Mouse (Mus musculus) lung, postnatal 0 days (tissue): Measurements from ENCODE around the gene Urm1. TPM values are rescaled to one million over a fixed set of nuclear protein-coding genes. Genes with fewer than 3 reads are reported as not detected.
A peak's percentile ranks its signal among the peaks of the same experiment; 100 is the strongest.
"Not testable (repeated sequence)": the region's sequence is repeated elsewhere in the genome, so short reads cannot be mapped to it uniquely, and the experiment has no call there.

Experiments
- ATAC-seq: fragments of 200-750 bp; cut with Nextera tagmentation; 2 replicates; pipeline ENCODE4 v1.8.0; 2017; ENCODE audit warnings: moderate library complexity
- DNase-seq: peaks from one replicate; pipeline ENCODE4 v3.0.0-alpha.2; 2016; ENCODE audit warnings: low spot score
- H3K27ac ChIP-seq: fragments of 300-500 bp; sonication (generic); 2 replicates; pipeline ENCODE4 v1.5.1; 2014; ENCODE audit warnings: antibody characterized with exemption, mild to moderate bottlenecking, low read length, mixed read lengths
- H3K27me3 ChIP-seq: fragments of 300-500 bp; sonication (generic); replicated peaks from 2 replicates; pipeline ENCODE4 v1.6.1; 2014; ENCODE audit warnings: low read length, mixed read lengths; ENCODE audit not compliant: insufficient read depth
- H3K36me3 ChIP-seq: fragments of 300-500 bp; sonication (generic); 2 replicates; pipeline ENCODE4 v1.6.1; 2014; ENCODE audit warnings: low read length, mixed read lengths; ENCODE audit not compliant: insufficient read depth
- H3K4me1 ChIP-seq: fragments of 300-500 bp; sonication (generic); 2 replicates; pipeline ENCODE4 v1.6.1; 2014; ENCODE audit warnings: antibody characterized with exemption, low read depth, low read length, mixed read lengths; ENCODE audit not compliant: insufficient read depth
- H3K4me2 ChIP-seq: fragments of 300-500 bp; sonication (generic); replicated peaks from 2 replicates; pipeline ENCODE4 v1.6.1; 2014; ENCODE audit warnings: low read depth, mild to moderate bottlenecking, low read length, moderate library complexity, mixed read lengths
- H3K4me3 ChIP-seq: fragments of 300-500 bp; sonication (generic); 2 replicates; pipeline ENCODE4 v1.5.1; 2014; ENCODE audit warnings: low read depth, low read length
- H3K9ac ChIP-seq: fragments of 300-500 bp; sonication (generic); replicated peaks from 2 replicates; pipeline ENCODE4 v1.6.1; 2014; ENCODE audit warnings: low read depth, mild to moderate bottlenecking
- H3K9me3 ChIP-seq: fragments of 300-500 bp; sonication (generic); 2 replicates; pipeline ENCODE4 v1.6.1; 2016; ENCODE audit warnings: low read length, mixed read lengths
- CTCF ChIP-seq: IDR thresholded peaks from 2 replicates; pipeline ENCODE4 v1.5.1; 2016; ENCODE audit warnings: antibody characterized with exemption, mild to moderate bottlenecking
- EP300 ChIP-seq: IDR thresholded peaks from 2 replicates; pipeline ENCODE4 v1.6.1; 2016; ENCODE audit warnings: antibody characterized with exemption, mild to moderate bottlenecking, control low read depth
- WGBS: fragments of 180-500 bp; shearing (Covaris S2); extraction: QIAGEN DNeasy Blood & Tissue Kit; methylation state at CpG from one replicate; pipeline ENCODE4 v1.1.7; 2014; 5-methylcytosine and 5-hydroxymethylcytosine counted together
- polyA plus RNA-seq: library from polyadenylated mRNA; unstranded; fragments of >200 nt; fragmentation: Nextera tagmentation; extraction: Ambion mirVana; gene quantifications from 2 replicates; pipeline ENCODE4 v1.2.1, GENCODE M21; 2015

The Urm1 gene
- polyA plus RNA-seq = 13.5 and 19.0 TPM in 2 replicates

DNA sequence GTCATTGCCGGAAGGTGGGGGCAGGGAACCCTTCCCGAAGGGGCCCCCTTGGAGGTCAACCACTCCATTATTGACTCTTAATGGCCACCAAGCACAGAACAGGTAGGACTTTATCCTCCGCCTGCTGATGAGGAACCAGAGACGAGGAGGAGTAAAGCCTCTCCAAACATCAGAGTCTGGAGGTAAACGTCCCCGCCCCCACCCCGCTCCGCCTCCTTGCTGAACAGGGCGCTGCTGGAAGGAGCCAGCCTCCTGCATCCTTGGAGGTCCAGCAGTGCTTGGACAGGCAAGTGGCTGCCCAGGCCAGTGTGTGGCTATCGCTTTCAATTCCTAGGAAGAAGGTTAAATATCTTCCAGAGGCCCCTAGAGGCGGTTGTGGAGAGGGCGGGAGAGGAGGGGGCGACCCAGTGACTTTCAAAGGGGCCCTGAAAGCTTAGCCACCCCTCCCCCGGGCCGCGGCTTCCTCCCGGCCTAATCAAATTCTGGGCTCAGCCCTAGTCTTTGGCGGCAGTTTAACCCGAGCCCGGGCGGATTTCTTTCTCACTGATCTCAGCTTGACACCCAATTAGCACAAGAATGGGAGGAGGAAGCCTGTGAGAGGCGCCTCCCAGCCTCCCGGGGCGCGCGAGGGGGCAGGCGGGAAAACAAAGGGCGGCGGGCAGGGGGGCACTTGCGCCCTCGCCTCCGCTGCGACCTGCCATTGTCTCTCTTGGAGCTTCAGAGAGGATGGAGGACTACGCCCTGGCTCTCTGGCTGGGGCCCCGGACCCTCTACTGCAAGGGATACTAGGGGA lies at the start of gene Urm1:
TSS of gene Urm1 (plus strand) at position 51 of the 793 bp plus-strand sequence.
- peak within 1 kb of the TSS; percentile 73 for H3K4me2 ChIP-seq
- no peaks in the 10 kb centered on the region for H3K36me3 ChIP-seq
- H3K4me1 ChIP-seq = no peaks in the 10 kb centered on the region; the same call in 1 of the 2 replicates
- TF ChIP-seq EP300 = no peak; the same call in 1 of the 2 replicates
- peak; percentile 12; the same call in 1 of the 2 replicates for TF ChIP-seq CTCF
- no peaks in the 10 kb centered on the region for H3K9me3 ChIP-seq
- ATAC-seq = peak; percentile 76
- peak; percentile 81 for DNase-seq
- peak within 1 kb of the TSS; percentile 85 for H3K27ac ChIP-seq
- H3K9ac ChIP-seq = peak within 1 kb of the TSS; percentile 47
- H3K4me3 ChIP-seq = peak within 1 kb of the TSS; percentile 45
- H3K27me3 ChIP-seq = no peaks in the 10 kb centered on the region
- 1% methylated on average over 33 of the region's 35 CpGs for WGBS

DNA sequence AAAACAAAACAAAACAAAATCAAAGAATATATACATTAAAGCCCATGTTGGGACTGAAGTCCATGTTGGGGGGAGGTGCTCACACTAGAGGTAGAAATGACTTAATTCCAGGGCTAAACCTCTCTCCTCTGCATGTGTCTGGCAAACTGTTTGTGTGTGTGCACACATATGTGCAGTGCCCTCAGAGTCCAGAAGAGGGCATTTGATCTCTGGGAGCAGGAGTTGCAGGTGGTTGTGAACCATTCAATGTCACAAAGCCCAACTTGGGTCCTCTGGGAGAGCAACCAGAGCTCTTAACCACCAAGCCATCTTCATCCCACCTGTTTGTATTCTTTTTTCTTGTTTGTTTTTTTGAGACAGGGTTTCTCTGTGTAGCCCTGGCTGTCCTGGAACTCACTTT lies 49.7 kb upstream of the Urm1 start:
- H3K4me1 ChIP-seq = no peaks in the 10 kb centered on the region
- H3K36me3 ChIP-seq = no peaks in the 10 kb centered on the region
- ATAC-seq = no peak
- H3K4me2 ChIP-seq = no peak overlapping the region
- no peaks in the 10 kb centered on the region for H3K27me3 ChIP-seq
- H3K9me3 ChIP-seq = no peaks in the 10 kb centered on the region
- DNase-seq = no peak
- H3K9ac ChIP-seq = no peak overlapping the region
- H3K27ac ChIP-seq = no peak overlapping the region
- no peak for TF ChIP-seq EP300
- TF ChIP-seq CTCF = peak; percentile 26
- H3K4me3 ChIP-seq = no peak overlapping the region

DNA sequence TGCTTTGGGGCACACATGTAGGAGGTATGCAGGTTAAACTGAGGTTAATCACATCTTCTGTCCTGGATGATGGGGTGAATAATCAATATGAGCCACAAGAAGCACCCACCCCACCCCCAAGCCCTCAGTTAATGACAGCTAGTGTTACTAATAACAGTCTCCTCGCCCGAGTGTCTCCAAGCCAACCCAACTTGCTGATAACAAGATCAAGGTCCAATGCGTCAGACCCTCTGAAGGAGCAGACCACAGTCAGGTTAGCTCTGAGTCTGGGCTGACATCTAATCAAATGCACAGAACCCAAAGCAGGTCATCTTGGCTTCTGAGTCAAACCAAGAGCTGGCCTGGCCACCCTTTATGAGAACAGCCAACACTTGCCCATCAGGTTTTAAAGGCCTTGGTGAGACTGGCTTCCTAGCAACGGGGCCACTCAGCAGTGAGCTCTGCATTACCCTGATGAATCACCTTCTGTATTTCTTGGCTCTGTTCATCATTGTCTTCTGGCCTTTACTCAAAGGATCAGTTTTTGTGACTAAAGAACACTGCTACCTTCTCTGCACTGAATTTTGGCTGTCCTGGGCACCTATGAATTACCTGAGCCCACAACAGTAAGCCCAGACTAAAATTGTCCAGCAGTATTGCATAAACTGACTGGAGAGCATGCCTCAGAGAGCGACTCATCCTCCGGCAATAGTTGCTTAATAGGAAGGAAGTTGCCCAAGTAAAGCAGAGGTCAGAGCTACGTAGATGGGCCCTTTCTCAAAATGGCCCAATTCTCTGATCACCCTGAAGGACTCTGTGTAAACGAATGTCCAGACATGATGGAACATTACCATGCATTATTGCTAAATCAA lies 48.0 kb upstream of the Urm1 start:
- H3K27me3 ChIP-seq = no peaks in the 10 kb centered on the region
- 54% methylated on average over 8 of the region's 8 CpGs for WGBS
- H3K36me3 ChIP-seq = 0 out of 2 replicates have a peak, but pooled peaks cover 4% of the 10 kb centered on the region
- no peaks in the 10 kb centered on the region for H3K9me3 ChIP-seq
- H3K4me2 ChIP-seq = no peak overlapping the region
- H3K27ac ChIP-seq = no peak overlapping the region
- no peaks in the 10 kb centered on the region for H3K4me1 ChIP-seq
- ATAC-seq (peak; percentile 79), DNase-seq (peak; percentile 84)
- H3K4me3 ChIP-seq = no peak overlapping the region
- no peak overlapping the region for H3K9ac ChIP-seq
- TF ChIP-seq EP300 (peak; percentile 53; the same call in 1 of the 2 replicates), CTCF (no peak)

GRCm38 (mm10) chr2:29773323-29773722 lies 46.6 kb upstream of the Urm1 start:
- H3K27me3 ChIP-seq = no peaks in the 10 kb centered on the region
- 75% methylated on average over 4 of the region's 4 CpGs for WGBS
- no peak overlapping the region for H3K4me3 ChIP-seq
- no peaks in the 10 kb centered on the region for H3K9me3 ChIP-seq
- H3K36me3 ChIP-seq = peaks cover 9% of the 10 kb centered on the region; the same call in 1 of the 2 replicates
- ATAC-seq (no peak), DNase-seq (no peak)
- TF ChIP-seq EP300 (no peak), CTCF (no peak)
- H3K9ac ChIP-seq = no peak overlapping the region
- no peak overlapping the region for H3K4me2 ChIP-seq
- H3K27ac ChIP-seq = no peak overlapping the region
- H3K4me1 ChIP-seq = no peaks in the 10 kb centered on the region

DNA sequence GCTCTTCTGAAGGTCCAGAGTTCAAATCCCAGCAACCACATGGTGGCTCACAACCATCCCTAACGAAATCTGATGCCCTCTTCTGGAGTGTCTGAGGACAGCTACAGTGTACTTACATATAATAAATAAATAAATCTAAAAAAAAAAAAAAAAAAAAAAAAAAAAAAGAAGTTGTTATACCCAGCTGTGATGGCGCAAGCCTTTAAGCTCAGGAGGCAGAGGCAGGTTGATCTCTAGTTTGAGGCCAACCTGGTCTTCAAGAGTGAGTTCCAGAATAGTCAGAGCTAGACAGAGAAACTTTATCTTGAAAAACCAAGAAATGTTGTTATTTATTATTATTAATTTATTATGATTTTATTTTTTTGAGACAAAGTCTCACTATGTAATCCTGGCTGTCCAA lies 38.6 kb upstream of the Urm1 start:
- WGBS = 88% methylated on average over 2 of the region's 2 CpGs
- not testable (repeated sequence) for H3K27me3 ChIP-seq, H3K9me3 ChIP-seq, H3K4me2 ChIP-seq, H3K9ac ChIP-seq, ATAC-seq, DNase-seq, H3K27ac ChIP-seq, H3K4me1 ChIP-seq, H3K4me3 ChIP-seq
- peaks cover 36% of the 10 kb centered on the region for H3K36me3 ChIP-seq

DNA sequence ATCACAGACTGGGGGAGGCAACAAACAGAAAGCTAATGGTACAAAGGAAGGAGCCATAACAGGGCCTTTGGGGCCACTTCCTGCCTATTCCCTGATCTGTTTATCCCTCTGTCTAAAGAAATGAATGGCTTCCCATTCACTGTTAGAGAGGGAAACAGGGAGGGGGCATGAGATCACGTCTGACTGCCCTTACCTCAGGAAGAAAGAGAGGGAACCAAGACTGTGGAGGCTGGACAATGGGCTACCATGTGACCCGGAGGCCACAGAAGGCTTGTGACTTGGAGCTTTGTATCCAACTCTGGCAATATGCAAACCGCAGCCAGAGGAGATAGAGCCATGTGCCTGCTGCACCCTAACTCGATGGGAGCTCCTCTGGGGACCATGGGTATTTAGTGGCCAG lies 35.6 kb upstream of the Urm1 start:
- no peak overlapping the region for H3K9ac ChIP-seq
- H3K9me3 ChIP-seq = no peaks in the 10 kb centered on the region
- peaks cover 24% of the 10 kb centered on the region for H3K36me3 ChIP-seq
- no peak overlapping the region for H3K27ac ChIP-seq
- no peak overlapping the region for H3K4me3 ChIP-seq
- no peak overlapping the region for H3K4me2 ChIP-seq
- TF ChIP-seq CTCF = no peak
- TF ChIP-seq EP300 = peak; percentile 41; the same call in 1 of the 2 replicates
- peak; percentile 16 for DNase-seq
- H3K27me3 ChIP-seq = no peaks in the 10 kb centered on the region
- WGBS = 73% methylated on average over 4 of the region's 4 CpGs
- peaks cover 6% of the 10 kb centered on the region; the same call in 1 of the 2 replicates for H3K4me1 ChIP-seq
- peak; percentile 46 for ATAC-seq
